Mouse (Mus musculus) effector memory CD4-positive, alpha-beta T cell, adult 7 months (primary cell): Measurements from ENCODE around the gene Rspo4. TPM values are rescaled to one million over a fixed set of nuclear protein-coding genes. Genes with fewer than 3 reads are reported as not detected.

Experiments
- polyA plus RNA-seq: library from polyadenylated mRNA; unstranded; fragments of 100-300 nt; shearing (Covaris generic); gene quantifications from one replicate; pipeline ENCODE4 v1.2.1, GENCODE M21; 2017

The Rspo4 gene
- polyA plus RNA-seq: not detected

GRCm38 (mm10) chr2:151842648-151843226 lies at the start of gene Rspo4:
Gene Rspo4, plus strand, starts transcription at chr2:151842927.

GRCm38 (mm10) chr2:151910919-151911500 lies 68.3 kb downstream of the Rspo4 start, which contains the start of gene Angpt4:
Gene Angpt4, plus strand, starts transcription at chr2:151911210.

Other genes starting within 250 kb of the Rspo4 start
- 0.43 TPM for gene Snph, start 210.3 kb upstream of the Rspo4 start, polyA plus RNA-seq
- not detected for gene Rad21l, start 174.4 kb upstream of the Rspo4 start, polyA plus RNA-seq
- not detected for gene Tmem74b, start 140.9 kb upstream of the Rspo4 start, polyA plus RNA-seq
- gene Psmf1, start 98.7 kb upstream of the Rspo4 start, polyA plus RNA-seq: 52.7 TPM
- gene Angpt4, start 68.3 kb downstream of the Rspo4 start, polyA plus RNA-seq: not detected
- gene Fam110a, start 137.3 kb downstream of the Rspo4 start, polyA plus RNA-seq: 108 TPM
- 14.0 TPM for gene Slc52a3, start 153.6 kb downstream of the Rspo4 start, polyA plus RNA-seq
- not detected for gene Scrt2, start 238.6 kb downstream of the Rspo4 start, polyA plus RNA-seq